Mouse (Mus musculus) ovary, postnatal 14 days (tissue): ENCODE measurements around the gene Plekhs1.
A peak's percentile ranks its signal among the peaks of the same experiment; 100 is the strongest.

Experiments
- DNase-seq: peaks from one replicate; pipeline ENCODE4 v3.0.0; 2022; ENCODE audit warnings: low spot score

Plekhs1 gene

DNA sequence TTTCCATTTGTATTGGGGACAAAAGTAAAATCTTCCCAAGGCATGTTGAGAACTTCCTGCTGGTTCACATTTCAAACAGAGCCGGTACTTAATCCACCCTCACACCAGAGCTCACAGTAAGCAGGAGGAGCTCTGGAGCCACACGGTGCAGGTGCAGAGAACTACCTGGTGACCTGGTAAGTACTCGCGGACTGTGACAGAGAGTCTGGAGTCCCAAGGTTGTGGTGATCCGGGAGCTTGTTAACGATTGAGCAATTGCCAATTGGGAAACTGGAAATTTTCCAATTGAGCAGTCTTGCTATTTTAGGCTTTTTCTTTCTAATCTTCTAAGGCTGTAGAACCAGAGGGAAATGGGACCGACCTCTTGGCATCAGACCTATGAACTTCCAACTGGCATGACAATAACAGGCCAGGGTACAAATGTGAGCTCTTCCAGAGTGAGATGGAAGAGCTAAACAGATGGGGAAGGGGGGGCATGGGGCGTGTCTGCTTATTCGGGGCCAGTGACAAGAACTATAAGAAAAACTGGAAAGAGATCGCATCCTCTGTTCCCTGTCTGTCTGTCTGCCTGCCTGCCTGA, at the start of gene Plekhs1:
Gene Plekhs1 (plus strand): TSS at position 119 of the 580 bp plus-strand sequence.
- DNase-seq, result no peak

GRCm38 (mm10) chr19:56418404-56418803, 43.0 kb upstream of the Plekhs1 start:
- DNase-seq, result no peak

GRCm38 (mm10) chr19:56419452-56419851, 42.0 kb upstream of the Plekhs1 start:
- no peak for DNase-seq

- no peak for DNase-seq
Measured at GRCm38 (mm10) chr19:56420345-56420744, 41.1 kb upstream of the Plekhs1 start.

DNA sequence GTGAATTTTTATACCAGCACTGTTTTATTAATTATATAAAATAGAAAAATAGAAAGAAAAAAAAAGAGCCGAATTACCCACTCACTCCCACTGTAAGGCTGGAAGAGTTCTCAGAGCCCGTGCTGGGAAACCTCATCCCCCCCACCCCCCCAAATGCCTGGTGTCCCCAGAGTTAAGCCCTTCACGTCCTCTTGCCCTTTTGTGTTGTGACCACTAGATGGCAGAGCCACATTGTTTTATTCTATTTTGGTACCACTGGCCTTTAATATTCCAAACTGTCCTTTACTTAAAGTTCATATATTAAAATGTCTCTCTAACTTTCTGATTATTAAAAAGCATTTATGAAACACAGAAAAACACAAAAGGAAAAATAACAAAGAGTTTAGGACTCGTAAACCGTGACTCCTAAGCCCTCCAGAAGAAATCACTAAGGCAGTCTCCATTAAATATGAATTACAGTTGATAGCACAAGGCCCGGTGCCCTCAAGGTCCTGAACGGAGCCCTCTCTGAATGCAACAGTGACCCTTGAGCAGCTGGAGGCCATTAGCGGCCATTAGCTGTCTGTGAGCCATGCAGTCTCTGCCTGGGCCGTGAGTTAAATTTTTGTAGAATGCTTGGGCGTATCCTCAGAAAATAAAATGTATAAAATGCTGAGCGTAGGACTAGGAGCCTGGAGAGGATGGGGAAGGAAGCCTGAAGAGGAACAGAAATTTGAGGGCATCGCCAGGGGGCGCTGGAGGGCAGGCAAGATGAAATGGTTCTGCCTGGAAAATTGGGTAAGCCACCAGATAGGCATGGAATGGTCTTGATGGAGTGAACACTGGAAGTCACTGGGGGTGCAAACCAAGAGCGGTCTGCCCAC, 38.7 kb upstream of the Plekhs1 start:
- DNase-seq, result peak; percentile 87

DNA sequence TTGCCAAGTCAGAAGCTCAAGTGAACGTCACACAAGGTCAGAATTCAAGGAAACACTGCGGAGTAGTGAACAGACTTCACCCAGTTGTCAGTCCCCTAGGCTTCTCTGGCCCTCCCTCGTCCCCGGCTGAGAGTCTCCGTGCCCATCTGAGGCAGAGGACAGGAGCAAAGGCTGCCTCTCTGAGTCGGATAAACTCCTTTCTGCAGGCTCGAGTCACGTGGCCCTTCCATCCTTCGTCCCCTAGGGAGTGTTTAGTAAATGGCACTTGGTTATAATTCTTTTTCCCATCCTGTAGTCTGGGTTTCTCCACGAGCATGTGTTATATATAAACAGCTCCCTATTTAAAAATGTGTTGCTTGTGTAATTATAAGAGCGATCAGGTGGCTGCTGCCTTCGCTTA, 38.1 kb upstream of the Plekhs1 start:
- DNase-seq, result no peak

DNA sequence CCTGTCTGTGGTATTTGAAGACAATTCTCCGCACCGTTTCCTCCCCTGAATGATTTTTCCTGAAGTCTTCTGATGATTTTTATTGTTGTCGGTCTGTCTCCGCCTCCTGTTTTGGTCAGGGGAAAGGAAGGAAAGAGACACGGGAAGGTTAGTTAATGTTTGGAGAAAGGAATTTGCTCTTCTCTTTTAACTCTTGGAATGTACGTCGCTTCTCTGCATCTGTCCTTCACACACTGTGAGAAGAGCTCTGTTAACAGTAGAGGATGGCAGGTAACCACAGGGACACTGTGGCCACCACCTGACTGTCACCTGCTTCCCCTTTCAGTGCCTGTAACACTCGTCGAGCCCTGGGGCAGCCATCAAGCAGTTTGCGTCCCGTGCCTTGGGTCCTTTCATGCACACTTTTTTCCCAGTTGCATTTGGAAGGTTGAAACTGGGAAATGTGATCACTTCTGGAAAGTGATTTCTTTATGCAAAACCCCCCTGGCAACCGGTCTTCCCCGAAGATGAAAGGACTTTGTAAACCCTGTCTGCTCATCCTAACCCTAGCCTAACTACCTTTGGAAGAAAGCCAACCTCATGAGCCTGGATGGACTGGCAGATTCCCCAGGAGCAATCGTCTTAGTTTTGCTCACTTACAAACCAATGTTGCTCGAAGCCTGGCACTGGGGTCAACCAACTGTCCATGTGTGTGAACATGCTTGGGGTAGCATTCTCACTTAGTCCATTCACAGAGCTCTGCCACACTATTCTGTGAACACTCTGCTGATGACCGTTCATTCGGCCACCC, 36.6 kb upstream of the Plekhs1 start:
- no peak for DNase-seq

DNA sequence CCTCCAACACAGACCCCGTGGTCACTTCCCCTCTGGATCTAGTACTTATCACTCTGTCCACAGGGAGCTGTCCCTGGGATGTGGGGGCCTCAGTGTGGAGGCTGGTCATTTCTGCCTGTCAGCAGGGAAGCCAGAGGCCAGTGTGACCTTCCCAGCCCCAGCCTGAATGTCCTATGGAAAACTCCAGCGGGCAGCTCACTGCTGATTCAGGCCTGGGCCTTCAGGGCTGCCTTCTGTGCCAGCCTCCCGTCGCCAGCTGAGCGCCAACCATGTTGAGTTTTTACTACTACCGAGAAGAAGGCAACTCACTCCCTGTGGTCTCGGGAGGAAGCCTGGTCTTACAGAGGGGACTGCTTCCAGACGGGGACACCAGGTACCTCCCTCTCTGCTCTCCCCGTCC, 35.9 kb upstream of the Plekhs1 start:
- DNase-seq, result no peak

DNA sequence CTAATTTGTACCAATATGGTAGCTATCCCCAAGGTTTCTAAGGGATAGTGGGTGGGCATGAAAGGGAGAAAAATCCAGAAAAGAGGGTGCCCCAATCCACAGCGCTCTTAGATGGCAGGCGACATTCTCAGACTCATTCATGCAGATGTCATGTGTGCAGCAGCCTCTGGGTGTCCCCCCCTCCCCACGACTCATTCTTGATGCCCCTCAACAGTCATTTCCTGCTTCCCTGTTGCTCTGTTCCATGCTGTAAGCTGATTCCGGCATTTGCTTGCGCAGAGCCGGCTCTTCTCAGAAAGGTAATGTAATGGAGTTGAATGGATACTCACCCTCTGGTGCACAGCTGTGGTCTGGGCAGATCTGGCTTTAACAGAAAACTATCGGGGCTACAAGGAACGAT, 31.1 kb upstream of the Plekhs1 start:
- DNase-seq, result no peak

- no peak for DNase-seq
Measured at GRCm38 (mm10) chr19:56432706-56433105, 28.7 kb upstream of the Plekhs1 start.

GRCm38 (mm10) chr19:56433581-56433980, 27.9 kb upstream of the Plekhs1 start:
- no peak for DNase-seq

- DNase-seq, result no peak
Measured at GRCm38 (mm10) chr19:56436380-56436779, 25.1 kb upstream of the Plekhs1 start.

DNA sequence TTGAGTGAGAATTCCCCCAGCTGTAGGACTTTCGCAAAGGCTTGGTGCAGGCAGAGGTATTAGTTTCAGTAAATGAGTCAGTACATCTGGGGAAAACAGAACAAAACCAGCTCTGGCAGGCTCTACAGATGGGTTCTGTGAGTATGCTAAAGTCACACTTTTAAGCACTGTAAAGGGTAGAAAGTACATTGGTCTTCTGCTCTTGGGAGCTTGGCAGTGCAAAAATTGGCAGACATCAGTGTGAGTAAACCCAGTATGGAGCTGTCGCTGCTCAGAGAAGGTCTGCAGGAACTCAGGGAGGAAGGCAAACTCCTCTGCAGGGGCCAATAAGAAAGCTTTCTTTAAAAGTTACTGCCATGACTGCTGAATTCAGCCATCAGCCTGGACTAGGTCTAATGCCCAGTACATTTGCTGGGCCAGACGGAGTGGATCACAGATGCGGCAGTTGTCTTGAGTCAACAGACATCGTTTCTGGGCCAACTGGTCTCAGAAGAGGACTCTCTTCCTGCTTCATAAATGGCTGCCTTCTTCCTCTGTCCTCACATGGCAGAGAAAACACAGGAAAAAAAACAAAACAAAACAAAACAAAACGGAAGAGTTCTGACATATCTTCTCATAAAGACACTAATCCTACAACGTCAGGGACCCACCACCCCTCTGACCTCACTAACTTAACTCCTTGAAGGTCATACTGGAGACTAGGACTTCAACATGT, 22.9 kb upstream of the Plekhs1 start:
- DNase-seq, result no peak

GRCm38 (mm10) chr19:56439072-56439434, 22.4 kb upstream of the Plekhs1 start:
- DNase-seq, result no peak

DNA sequence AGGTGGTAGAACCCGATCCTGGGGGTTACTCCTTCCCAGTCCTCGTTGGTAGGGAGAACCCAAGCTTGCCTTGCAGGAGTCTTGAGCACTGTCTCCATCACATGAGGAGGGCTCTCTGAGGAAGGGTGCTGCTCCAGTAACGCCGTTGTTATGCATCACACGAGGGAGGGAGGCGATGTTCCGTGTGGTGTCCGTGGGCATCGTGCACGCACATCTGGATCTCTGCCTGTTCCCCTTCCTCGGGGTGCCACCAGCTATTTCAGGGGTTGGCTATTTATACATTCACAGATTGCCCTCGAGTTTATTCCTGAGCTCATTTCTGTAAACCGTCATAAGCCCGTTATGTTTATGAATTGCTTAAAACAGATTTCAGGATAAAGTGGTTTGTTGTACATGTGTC, 18.0 kb upstream of the Plekhs1 start:
- no peak for DNase-seq

GRCm38 (mm10) chr19:56448784-56449183, 12.7 kb upstream of the Plekhs1 start:
- DNase-seq, result no peak

GRCm38 (mm10) chr19:56449537-56449936, 11.9 kb upstream of the Plekhs1 start:
- no peak for DNase-seq

DNA sequence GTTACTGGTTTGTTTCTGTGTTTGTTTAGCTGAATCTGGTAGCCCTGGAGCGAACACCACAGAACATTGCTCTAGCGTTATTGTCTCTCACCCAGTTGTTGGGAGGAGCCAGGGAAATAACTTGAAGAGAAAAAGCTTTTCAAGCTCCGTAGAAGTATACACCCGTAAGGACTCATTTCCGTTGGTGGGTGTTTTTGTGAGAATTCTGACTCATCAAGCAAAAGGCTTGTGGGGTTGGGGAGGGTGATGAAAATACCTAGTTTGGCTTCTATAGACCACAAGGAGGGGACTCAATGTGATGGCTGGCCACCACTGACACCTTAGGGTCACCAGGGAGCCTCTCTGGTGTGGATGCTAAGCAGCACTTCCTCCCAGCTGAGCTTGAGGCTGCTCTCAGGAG, 10.5 kb upstream of the Plekhs1 start:
- no peak for DNase-seq

DNA sequence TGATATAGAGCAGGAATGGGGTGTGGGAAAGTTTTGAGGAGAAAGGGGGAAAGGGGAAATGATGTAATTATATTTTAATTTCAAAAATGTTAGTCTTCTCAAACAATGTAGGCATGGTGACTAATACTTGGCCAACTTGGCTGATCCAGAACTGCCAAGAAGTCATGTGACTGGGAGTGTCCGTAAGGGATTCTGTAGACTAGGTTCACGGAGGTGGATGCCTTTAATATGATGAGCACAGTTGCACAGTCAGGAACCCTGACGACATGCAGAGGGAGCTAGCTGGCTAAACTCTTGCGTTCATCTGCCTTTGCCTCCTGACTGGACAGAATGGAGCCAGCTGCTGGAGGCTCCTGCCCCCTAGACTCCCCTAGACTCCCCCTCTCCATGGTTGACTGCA, 9.6 kb upstream of the Plekhs1 start:
- DNase-seq, result no peak

GRCm38 (mm10) chr19:56452421-56452820, 9.0 kb upstream of the Plekhs1 start:
- no peak for DNase-seq

- DNase-seq, result no peak
Measured at GRCm38 (mm10) chr19:56454862-56455261, 6.6 kb upstream of the Plekhs1 start.

DNA sequence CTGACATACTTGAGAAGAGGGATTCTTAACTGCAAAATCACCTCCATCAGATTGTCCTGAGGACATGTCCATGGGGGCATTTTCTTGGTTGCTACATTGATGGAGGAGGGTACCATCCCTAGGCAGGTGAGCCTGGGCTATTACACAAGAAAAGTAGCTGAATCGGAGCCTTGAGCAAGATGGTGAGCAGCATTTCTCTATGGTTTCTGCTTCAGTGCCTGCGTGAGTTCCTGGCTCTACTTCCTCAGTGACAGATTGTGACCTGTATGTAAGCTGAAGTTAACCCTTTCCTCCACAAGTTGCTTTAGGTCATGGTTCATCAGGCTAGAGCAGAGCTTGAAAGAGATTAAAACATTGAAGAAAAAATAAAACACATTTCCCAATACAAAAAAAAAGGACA, 6.1 kb upstream of the Plekhs1 start:
- DNase-seq, result no peak
